Mouse (Mus musculus) right cerebral cortex, postnatal 4 days (tissue): Measurements from ENCODE around the gene Vps13d.

Experiments
- DNase-seq: peaks from one replicate; pipeline ENCODE4 v3.0.0-alpha.2; 2022

Gene Vps13d

GRCm38 (mm10) chr4:145147006-145147961 lies 47.5 kb downstream of the Vps13d start:
- DNase-seq, result no peak

DNA sequence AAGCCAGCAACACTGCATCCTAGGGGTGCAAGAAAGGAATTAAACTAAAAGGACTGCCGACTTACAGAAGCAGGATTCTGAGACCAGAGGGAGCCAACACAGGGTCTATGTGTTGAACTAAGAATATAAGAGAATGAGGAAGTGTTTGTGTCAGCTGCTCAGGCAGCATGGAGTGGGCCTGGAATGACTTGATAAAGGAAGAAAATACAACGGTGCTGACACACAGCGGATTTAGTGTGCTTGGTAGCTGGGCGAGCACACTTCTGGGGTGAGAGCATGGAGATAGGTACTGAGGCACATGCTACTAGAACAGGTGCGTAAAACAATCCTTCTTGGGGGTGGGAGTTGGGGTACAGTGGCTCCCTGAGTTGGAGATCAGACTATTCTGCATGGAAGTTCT lies 51.3 kb downstream of the Vps13d start:
- no peak for DNase-seq

DNA sequence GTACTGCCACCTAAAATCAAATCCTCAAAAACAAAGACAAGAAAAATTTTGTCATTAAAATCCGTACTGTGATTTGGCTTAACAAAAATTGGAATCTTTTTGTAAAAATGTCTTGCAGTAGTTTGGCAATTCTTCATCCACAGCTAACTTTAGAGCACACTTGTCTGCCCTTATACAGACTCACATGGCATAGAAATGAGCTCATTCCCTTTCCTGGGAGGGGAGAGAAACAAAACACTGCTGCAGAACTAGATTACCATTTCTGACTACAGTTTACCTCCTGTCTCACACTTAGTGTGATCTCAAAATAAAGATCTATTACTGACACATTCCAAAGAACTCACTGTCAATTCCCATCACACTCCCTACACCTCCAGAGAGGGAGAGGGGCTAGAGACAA lies 58.1 kb downstream of the Vps13d start:
- DNase-seq, result no peak

- no peak for DNase-seq
Observed at GRCm38 (mm10) chr4:145135473-145135872, 59.3 kb downstream of the Vps13d start.

- no peak for DNase-seq
Observed at GRCm38 (mm10) chr4:145130772-145131171, 64.0 kb downstream of the Vps13d start.

GRCm38 (mm10) chr4:145129956-145130548 lies 64.8 kb downstream of the Vps13d start:
- DNase-seq, result peak; percentile 45

GRCm38 (mm10) chr4:145125463-145126220 lies 69.2 kb downstream of the Vps13d start:
- DNase-seq, result no peak

DNA sequence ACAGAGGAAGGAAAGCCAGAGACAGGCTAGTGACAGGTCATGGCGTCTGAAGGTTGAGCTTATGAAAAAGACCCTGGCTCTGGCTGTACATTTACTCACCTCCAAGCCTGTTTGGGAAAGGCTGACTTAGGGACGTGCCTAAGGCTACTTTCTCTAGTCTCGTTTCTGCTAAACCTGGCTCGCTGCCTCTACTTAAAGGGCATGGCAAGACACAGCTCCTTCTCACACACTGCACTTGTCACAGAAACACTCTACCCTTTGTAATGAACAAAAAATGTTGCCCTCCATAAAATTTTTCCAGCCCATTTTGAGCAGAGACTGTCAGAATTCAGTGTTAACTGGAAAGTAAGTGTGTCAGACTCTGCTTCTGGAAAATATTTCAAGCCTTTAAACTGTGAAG lies 70.4 kb downstream of the Vps13d start:
- DNase-seq, result no peak

DNA sequence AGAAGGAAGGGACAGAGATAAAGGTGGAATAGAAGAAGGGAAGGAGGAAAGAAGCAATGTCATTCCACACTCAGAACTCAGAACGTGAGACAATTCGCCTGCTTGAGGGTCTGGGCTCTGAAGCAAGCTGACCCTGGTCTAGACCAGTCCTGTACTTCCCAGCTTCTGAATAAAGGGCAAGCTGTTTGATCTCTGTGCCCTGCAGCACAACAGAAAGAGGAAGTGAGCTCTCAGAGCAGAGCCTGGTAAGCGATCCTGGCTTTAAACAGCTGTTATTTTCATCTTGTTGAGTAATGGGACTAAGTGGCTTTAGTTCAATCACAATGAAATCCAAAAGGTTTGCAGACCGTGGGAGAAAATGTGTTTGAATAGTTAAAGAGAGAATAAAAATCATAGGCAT lies 83.2 kb downstream of the Vps13d start:
- no peak for DNase-seq

- DNase-seq, result no peak
Observed at GRCm38 (mm10) chr4:145110736-145111135, 84.1 kb downstream of the Vps13d start.

DNA sequence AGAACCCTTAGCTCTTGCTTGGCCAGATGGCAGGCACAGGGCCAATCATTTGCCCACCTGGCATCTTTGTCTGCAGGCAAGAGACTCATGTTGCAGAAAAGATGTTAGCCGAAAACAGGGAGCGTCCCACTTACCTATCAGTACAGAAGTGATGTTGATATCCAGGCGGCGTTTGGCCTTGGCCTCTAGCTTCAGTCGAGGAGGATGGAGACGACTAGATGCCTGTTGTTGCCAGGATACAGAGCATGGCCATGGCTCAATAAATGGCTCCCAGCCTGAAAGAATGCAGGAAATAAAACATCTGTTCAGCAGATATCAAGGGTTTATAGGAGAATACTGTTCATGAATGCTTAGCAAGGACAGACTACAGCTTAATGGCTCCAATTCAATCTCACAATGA lies 88.0 kb downstream of the Vps13d start:
- DNase-seq, result no peak

GRCm38 (mm10) chr4:145105319-145105718 lies 89.5 kb downstream of the Vps13d start:
- peak; percentile 26 for DNase-seq

GRCm38 (mm10) chr4:145104917-145105316 lies 89.9 kb downstream of the Vps13d start:
- peak; percentile 18 for DNase-seq

GRCm38 (mm10) chr4:145103617-145104016 lies 91.2 kb downstream of the Vps13d start:
- no peak for DNase-seq

- DNase-seq, result no peak
Observed at GRCm38 (mm10) chr4:145101823-145102718, 92.7 kb downstream of the Vps13d start.

GRCm38 (mm10) chr4:145099853-145100252 lies 95.0 kb downstream of the Vps13d start:
- DNase-seq, result no peak

DNA sequence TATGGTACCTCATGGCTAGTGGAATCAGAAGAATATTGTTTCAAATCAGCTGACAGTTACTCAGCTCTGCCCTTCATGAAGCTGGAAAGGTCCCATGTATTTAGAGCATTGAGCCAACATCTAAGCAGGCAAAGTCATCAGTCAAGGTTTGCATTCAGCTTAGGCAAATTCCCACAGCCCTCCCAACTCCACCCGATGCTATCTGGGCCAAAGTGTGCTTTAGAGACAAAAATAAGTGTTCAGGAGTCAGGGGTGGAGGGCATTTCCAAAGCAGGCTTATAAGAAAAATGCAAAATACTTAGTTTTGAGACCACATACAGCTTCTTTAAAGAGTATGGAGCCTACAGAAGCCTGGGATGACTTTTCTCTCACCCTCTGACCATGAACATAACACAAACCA lies 95.5 kb downstream of the Vps13d start:
- DNase-seq, result no peak

DNA sequence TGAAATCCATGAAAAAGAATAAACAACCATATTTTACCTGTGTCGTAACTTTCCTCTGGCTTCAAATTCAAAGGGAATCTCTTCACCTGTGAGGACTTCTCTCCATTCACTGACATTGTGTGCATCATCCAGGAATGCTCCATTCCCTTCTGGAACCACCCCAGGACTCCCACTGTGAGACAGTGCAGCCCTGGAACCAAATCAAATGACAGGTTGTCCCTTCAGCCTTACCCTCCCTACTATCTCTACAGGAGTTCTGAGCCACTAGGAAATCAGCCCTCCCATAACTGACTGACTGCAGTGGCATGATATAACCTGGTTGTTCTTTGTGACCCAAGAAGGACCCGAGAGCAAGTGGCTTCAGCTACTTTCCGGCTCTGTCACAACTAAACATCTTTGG lies 96.8 kb downstream of the Vps13d start:
- DNase-seq, result no peak

DNA sequence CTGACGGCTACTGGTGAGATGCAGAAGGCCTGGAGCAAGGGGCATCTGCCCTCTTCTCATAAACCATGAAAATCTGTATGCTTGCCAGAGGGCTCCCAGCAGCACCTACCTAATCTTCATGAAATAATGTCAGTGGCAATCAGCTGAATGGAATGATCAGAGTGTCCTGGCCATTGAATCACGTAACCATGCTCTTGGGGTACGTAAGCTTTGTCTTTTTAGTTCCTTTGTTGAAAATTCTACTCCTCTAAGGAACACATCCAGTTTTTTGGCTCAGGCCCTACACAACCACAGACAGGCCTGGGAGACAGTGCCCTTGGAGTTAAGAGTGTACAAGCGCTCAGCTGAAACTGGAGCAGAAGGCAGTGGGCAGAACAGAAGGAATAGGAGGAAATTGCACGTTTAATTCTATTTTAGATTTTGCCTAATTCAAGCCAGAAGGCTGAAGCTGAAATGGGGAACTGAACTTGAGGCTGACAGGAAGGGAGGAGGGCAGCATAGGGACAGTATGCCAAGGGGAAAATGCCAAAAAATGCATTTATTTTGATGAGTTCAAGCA lies 98.2 kb downstream of the Vps13d start:
- DNase-seq, result no peak

DNA sequence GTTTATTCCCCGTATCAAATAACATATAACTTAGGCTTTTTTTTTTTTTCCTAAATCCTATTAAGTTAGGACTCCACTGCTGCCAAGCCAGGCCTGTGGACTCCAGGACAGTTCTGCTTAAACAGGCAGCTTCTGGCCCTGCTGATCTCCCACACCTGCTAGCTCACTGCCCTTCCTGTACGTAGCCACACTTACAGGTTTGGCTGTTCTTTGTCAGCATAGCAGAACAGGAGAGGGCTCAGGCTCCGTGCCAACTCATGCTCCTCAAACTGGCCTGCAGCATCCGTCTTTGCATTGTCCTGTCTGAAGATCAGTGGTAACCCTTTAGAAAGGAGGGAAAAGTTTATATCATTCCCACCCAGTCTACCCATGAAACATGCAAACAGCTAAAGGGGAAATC lies 108.3 kb downstream of the Vps13d start:
- no peak for DNase-seq

DNA sequence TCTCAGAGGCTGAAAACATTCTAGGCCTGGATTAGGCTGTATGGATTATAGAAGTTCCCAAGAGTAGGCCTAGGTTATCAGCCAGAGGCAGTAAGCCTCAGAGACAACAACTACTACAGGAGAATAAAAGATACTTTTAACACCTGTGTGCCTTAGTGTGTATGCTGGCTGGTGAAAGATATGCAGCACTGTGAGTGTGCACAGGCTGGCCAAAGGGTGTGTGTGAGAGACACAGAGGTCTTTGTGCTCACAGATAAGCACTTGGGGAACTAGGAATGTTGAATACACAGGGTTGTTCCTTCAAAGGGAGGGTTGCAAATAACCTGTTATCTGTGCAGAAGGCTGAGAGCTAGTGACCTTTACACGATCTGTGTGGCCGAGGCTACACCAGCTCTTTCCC lies 115.5 kb downstream of the Vps13d start:
- no peak for DNase-seq

DNA sequence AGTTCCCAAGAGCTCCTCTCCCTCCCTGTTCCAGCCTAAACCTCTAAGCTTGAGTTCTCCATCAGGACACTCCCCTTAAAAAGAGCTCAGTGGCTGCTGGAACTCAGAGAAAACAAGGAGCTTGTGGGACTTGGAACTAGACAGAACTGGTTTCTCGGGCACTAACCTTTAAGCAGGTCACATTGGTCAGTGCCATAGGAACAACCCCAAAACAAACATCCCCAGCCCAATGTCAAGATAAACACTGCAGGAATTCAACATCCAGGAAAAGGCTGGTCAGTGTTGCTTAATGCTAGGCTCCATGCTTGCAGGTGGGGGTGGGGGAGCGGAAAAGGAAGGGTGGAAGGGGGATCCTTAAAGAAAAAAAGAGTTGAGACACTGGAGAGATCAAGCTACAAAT lies 120.5 kb downstream of the Vps13d start:
- DNase-seq, result no peak
